Mouse (Mus musculus) heart, embryonic 16.5 days (tissue): ENCODE results near the gene Wdhd1. TPM values are rescaled to one million over a fixed set of nuclear protein-coding genes. Genes with fewer than 3 reads are reported as not detected.
A peak's percentile ranks its signal among the peaks of the same experiment; 100 is the strongest.

ENCODE experiments used
- ATAC-seq: fragments of 200-750 bp; cut with Nextera tagmentation; replicated peaks from 2 replicates; pipeline ENCODE4 v1.8.0; 2017; ENCODE audit warnings: moderate number of reproducible peaks; ENCODE audit not compliant: insufficient read depth, low FRiP score; ENCODE audit errors: extremely low read depth
- H3K27ac ChIP-seq: fragments of 300-500 bp; sonication (generic); 2 replicates; pipeline ENCODE4 v1.5.1; 2014; ENCODE audit warnings: mild to moderate bottlenecking, low read length, control low read depth, moderate library complexity
- H3K27me3 ChIP-seq: fragments of 300-500 bp; sonication (generic); 2 replicates; pipeline ENCODE4 v1.6.1; 2014; ENCODE audit warnings: low read length, mixed read lengths; ENCODE audit not compliant: control insufficient read depth, insufficient read depth
- H3K36me3 ChIP-seq: fragments of 300-500 bp; sonication (generic); 2 replicates; pipeline ENCODE4 v1.6.1; 2014; ENCODE audit not compliant: control insufficient read depth, insufficient read depth
- H3K4me1 ChIP-seq: fragments of 300-500 bp; sonication (generic); 2 replicates; pipeline ENCODE4 v1.6.1; 2014; ENCODE audit warnings: low read length, mixed read lengths; ENCODE audit not compliant: control insufficient read depth, insufficient read depth
- H3K4me2 ChIP-seq: fragments of 300-500 bp; sonication (generic); 2 replicates; pipeline ENCODE4 v1.6.1; 2014; ENCODE audit warnings: low read depth, mild to moderate bottlenecking, control low read depth, low read length
- H3K4me3 ChIP-seq: fragments of 300-500 bp; sonication (generic); 2 replicates; pipeline ENCODE4 v1.5.1; 2014; ENCODE audit warnings: mild to moderate bottlenecking, control low read depth, low read length
- H3K9ac ChIP-seq: fragments of 300-500 bp; sonication (generic); 2 replicates; pipeline ENCODE4 v1.6.1; 2014; ENCODE audit warnings: low read length, control low read depth
- H3K9me3 ChIP-seq: fragments of 300-500 bp; sonication (generic); replicated peaks from 2 replicates; pipeline ENCODE4 v1.6.1; 2016; ENCODE audit warnings: low read length; ENCODE audit not compliant: control insufficient read depth
- WGBS: fragments of 180-500 bp; shearing (Covaris S2); extraction: QIAGEN DNeasy Blood & Tissue Kit; methylation state at CpG from one replicate; pipeline ENCODE4 v1.1.7; 2014; 5-methylcytosine and 5-hydroxymethylcytosine counted together
- polyA plus RNA-seq: library from polyadenylated mRNA; unstranded; fragments of >200 nt; fragmentation: Nextera tagmentation; extraction: Ambion mirVana; gene quantifications from 2 replicates; pipeline ENCODE4 v1.2.1, GENCODE M21; 2015

The Wdhd1 gene
- polyA plus RNA-seq, 1 experiment from 2014 or later: 14.6 TPM

DNA sequence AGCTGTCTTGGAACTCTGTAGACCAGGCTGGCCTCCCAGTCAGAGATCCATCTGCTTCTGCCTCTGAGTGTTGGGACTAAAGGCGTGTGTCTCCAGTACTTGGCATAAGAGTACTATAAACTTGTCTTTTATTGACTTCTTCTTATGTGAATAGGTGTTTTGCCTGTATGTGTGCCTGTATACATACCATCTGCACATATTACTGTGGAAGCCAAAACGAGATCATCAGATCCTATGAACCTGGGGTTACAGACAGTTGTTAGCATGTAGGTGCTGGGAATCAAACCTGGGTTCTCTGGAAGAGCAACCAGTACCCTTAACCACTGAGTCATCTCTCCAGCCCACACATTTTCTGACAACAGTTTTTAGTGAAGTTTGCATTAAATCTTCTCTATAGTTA lies 7.0 kb downstream of the Wdhd1 start:
- Histone ChIP-seq H3K27ac (no peak overlapping the region), H3K4me3 (no peak overlapping the region), H3K4me1 (no peaks in the 10 kb centered on the region), H3K9me3 (no peaks in the 10 kb centered on the region), H3K4me2 (no peak overlapping the region), H3K27me3 (no peaks in the 10 kb centered on the region), H3K9ac (no peak overlapping the region), H3K36me3 (peaks cover 38% of the 10 kb centered on the region)
- 97% methylated on average over 2 of the region's 2 CpGs for WGBS
- ATAC-seq: no peak

DNA sequence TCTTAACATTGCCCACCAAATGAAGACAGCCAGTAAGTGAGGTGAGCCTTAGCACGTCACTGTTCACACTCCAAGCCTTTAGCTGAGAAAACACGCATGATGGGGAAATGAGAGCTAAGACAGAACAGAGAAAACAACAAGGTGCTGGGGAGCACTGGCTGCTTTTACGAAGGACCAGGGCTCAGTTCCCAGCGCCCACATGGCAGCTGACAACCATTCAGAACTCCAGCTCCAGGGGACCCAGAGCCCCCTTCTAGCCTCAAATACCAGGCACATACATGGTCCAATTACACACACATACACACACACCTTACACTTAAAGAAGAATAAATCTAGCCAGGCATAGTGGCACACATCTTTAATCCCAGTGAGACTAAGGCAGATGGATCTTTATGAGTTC lies 7.6 kb downstream of the Wdhd1 start:
- H3K36me3 ChIP-seq: peaks cover 38% of the 10 kb centered on the region
- no peak overlapping the region for H3K4me3 ChIP-seq
- ATAC-seq: no peak
- 98% methylated on average over 4 of the region's 4 CpGs for WGBS
- no peak overlapping the region for H3K4me2 ChIP-seq
- no peaks in the 10 kb centered on the region for H3K4me1 ChIP-seq
- no peak overlapping the region for H3K9ac ChIP-seq
- H3K9me3 ChIP-seq: no peaks in the 10 kb centered on the region
- no peaks in the 10 kb centered on the region for H3K27me3 ChIP-seq
- no peak overlapping the region for H3K27ac ChIP-seq

DNA sequence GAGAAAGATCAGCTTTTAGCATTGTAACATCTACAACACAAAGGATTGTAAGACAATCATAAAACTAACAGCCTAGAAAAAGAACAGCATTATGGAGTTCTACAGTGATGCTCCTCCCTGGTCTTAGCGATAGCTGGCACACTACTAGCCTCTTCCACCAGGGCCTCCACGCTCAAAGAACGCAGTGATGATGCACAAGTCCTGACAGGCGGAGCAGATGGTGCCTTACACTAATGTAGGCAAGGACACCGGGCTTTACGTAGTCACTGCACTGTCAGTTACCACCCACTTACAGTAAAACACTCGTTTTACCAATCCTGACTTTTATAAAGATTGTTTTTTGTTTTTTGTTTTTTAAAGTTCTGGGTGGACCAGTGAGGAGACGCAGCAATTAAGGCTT lies 10.8 kb downstream of the Wdhd1 start:
- Histone ChIP-seq H3K9ac (no peak overlapping the region), H3K36me3 (peaks cover 33% of the 10 kb centered on the region), H3K4me2 (no peak overlapping the region), H3K27ac (no peak overlapping the region), H3K9me3 (no peaks in the 10 kb centered on the region), H3K4me1 (no peaks in the 10 kb centered on the region), H3K27me3 (no peaks in the 10 kb centered on the region), H3K4me3 (no peak overlapping the region)
- 89% methylated on average over 8 of the region's 8 CpGs for WGBS
- no peak for ATAC-seq

DNA sequence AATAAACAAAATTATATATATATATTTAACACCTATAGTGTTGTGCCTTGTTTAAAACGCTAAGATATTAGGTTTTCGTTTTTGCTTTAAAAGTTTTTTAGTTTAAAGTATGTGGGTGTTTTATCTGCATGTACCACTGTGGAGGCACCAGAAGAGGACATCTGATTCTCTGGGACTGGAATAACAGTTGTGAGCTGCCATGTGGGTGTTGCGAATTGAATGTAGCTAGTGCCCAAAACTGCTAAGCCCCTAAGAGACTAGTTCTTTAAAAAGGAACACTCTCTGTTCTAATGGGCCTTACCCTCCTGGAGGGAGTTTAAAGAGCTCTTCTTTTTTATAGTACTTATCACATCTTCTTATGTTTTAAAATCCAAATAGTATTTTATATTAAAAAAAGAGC lies 11.8 kb downstream of the Wdhd1 start:
- Histone ChIP-seq H3K9ac (no peak overlapping the region), H3K36me3 (peaks cover 34% of the 10 kb centered on the region), H3K9me3 (no peaks in the 10 kb centered on the region), H3K4me3 (no peak overlapping the region), H3K27me3 (no peaks in the 10 kb centered on the region), H3K4me1 (no peaks in the 10 kb centered on the region), H3K27ac (no peak overlapping the region), H3K4me2 (no peak overlapping the region)
- ATAC-seq: no peak
- WGBS: 96% methylated on average over 3 of the region's 3 CpGs

DNA sequence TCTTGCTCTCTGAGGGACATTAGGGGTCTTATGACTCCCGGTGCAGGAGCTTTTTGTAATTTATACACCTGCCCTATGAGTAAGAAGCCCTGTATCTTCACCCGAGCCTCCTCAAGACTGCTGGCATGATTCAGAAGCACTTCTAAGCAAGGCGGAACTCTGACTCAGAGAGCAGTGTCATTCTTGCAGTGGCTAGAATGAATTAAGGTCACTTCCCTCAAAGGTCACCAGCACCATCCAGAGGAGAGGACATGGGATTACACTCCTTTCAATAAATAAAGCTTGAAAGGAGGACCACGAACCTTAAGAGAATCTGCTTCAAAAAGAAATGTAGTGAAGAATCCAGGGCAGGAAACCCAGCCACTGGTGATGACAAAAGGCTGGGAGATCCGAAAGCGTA lies 26.8 kb downstream of the Wdhd1 start:
- H3K4me2 ChIP-seq: no peak overlapping the region
- H3K36me3 ChIP-seq: peaks cover 23% of the 10 kb centered on the region
- H3K9me3 ChIP-seq: no peaks in the 10 kb centered on the region
- 81% methylated on average over 6 of the region's 6 CpGs for WGBS
- 0 out of 2 replicates have a peak, but pooled peaks have one; percentile 37 for ATAC-seq
- no peak overlapping the region for H3K9ac ChIP-seq
- no peaks in the 10 kb centered on the region for H3K4me1 ChIP-seq
- H3K4me3 ChIP-seq: no peak overlapping the region
- no peaks in the 10 kb centered on the region for H3K27me3 ChIP-seq
- H3K27ac ChIP-seq: no peak overlapping the region

DNA sequence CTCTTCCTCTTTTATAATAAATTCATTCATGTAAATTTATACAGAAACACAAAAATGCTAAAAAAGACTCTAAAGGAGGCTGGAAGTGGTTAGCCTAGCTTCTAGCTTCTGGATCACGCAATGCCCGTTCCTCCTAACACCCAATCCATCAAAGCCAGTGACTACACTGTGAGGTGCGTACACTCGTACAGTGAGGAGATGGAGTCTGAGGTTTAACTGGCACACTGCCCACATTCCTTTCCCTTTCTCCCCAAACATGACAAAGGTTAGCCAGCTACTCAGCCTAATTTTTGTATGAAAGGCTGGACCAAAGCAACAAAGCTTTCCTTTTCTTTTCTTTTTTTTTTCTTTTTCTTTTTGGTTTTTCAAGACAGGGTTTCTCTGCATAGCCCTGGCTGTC lies 33.9 kb downstream of the Wdhd1 start:
- Histone ChIP-seq H3K4me1 (no peaks in the 10 kb centered on the region; the same call in 1 of the 2 replicates), H3K9me3 (no peaks in the 10 kb centered on the region), H3K27me3 (no peaks in the 10 kb centered on the region), H3K4me2 (no peak overlapping the region), H3K36me3 (peaks cover 25% of the 10 kb centered on the region), H3K9ac (no peak overlapping the region), H3K4me3 (no peak overlapping the region), H3K27ac (no peak overlapping the region)
- WGBS: 38% methylated on average over 4 of the region's 4 CpGs
- no peak for ATAC-seq

DNA sequence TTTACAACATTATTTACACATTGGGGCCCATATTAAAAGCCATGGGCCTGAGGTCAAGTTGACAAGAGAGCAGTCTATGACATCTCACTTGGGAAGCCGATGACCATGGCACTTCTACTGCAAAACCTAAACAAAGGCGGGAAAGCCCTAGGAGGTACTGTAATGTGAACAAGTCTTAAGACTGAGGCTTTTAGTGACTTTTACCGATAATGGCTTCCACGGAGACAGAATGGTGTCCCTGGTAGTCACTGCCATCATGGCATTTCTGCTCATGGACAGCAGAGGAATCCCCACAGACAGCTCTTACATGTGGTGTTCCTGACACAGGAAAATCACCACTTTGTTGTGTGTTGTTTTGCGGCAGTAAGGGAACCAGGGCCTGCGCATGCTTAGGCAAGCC lies 35.6 kb downstream of the Wdhd1 start:
- H3K9ac ChIP-seq: no peak overlapping the region
- no peaks in the 10 kb centered on the region for H3K27me3 ChIP-seq
- H3K27ac ChIP-seq: no peak overlapping the region
- no peaks in the 10 kb centered on the region; the same call in 1 of the 2 replicates for H3K4me1 ChIP-seq
- H3K36me3 ChIP-seq: peaks cover 13% of the 10 kb centered on the region
- no peak for ATAC-seq
- no peak overlapping the region for H3K4me3 ChIP-seq
- H3K4me2 ChIP-seq: no peak overlapping the region
- no peaks in the 10 kb centered on the region; the same call in 1 of the 2 replicates for H3K9me3 ChIP-seq
- 73% methylated on average over 6 of the region's 6 CpGs for WGBS

DNA sequence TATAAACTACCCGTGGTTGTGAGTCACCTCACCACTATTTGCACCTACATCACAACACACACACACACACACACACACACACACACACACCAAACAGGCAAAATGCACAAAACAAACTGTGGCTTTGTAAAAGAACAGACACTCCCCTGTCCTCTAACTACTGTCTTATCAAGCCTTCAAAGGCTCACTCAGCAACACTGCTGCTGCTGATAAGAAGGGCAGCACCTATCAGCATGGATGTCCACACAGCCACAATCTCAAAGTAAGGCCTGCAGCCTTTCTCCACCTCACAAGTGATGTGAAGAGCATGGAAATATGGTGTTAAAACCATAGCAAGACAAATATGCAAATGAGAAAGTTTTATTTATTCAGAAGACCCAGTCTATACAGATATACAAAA lies 36.1 kb downstream of the Wdhd1 start:
- ATAC-seq: peak; percentile 63
- no peak overlapping the region for H3K27ac ChIP-seq

DNA sequence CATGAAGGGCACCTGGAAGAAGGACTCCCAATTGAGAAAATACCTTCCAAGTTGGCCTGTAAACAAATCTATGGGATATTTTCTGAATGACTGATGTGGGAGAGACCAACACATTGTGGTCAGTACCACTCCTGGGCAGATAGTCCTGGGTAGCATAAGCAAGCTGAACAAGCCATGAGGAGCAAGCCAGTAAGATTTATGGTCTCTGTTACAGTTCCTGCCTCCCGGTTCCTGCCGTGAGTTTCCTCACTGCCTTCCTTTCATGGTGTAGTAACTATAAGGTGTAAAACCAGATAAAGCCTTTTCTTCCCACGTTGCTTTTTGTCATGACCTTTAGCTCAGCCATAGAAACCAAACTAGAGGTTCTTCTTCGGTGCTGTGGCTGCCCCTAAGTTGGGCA lies 39.4 kb downstream of the Wdhd1 start:
- Histone ChIP-seq H3K27ac (no peak overlapping the region), H3K4me1 (no peaks in the 10 kb centered on the region; the same call in none of the 2 replicates), H3K9me3 (no peaks in the 10 kb centered on the region; the same call in 1 of the 2 replicates), H3K9ac (no peak overlapping the region), H3K27me3 (no peaks in the 10 kb centered on the region), H3K36me3 (0 out of 2 replicates have a peak, but pooled peaks cover 3% of the 10 kb centered on the region), H3K4me2 (no peak overlapping the region), H3K4me3 (no peak overlapping the region)
- ATAC-seq: no peak
- WGBS: 84% methylated on average over 4 of the region's 4 CpGs

More for the DNA sequence above, 36.1 kb downstream of the Wdhd1 start:
- Histone ChIP-seq H3K36me3 (peaks cover 11% of the 10 kb centered on the region), H3K27me3 (no peaks in the 10 kb centered on the region), H3K9ac (no peak overlapping the region), H3K4me3 (no peak overlapping the region), H3K4me2 (no peak overlapping the region), H3K4me1 (no peaks in the 10 kb centered on the region; the same call in 1 of the 2 replicates), H3K9me3 (no peaks in the 10 kb centered on the region; the same call in 1 of the 2 replicates)
- 40% methylated on average over 1 of the region's 1 CpGs for WGBS
